Mouse (Mus musculus) MEL (cell line): ENCODE measurements around the gene Anxa2. TPM values are rescaled to one million over a fixed set of nuclear protein-coding genes. Genes with fewer than 3 reads are reported as not detected.

Experiments used
- DNase-seq: peaks from one replicate; pipeline ENCODE4 v3.0.0; 2011; ENCODE audit warnings: low read depth, low spot score
- H3K27ac ChIP-seq: 2 replicates; pipeline ENCODE4 v1.5.1; 2012; ENCODE audit warnings: low read depth, mild to moderate bottlenecking, control low read depth, low read length, moderate library complexity; ENCODE audit not compliant: control insufficient read depth
- H3K27me3 ChIP-seq, 2 experiments: fragments of 150-350 bp in 1 of 2; sonication (generic) in 1 of 2; 2 replicates each; pipeline ENCODE4 v1.6.1; 2012; ENCODE audit warnings: low read length in 2 of 2, mild to moderate bottlenecking in 2 of 2, improper control_type of control experiment in 1 of 2, moderate library complexity in 1 of 2; ENCODE audit not compliant: insufficient read depth in 2 of 2, control insufficient read depth in 1 of 2
- H3K36me3 ChIP-seq, 2 experiments: 2 replicates each; pipeline ENCODE4 v1.6.1; 2012 to 2014; ENCODE audit warnings: low read length in 2 of 2, improper control_type of control experiment in 1 of 2, inconsistent platforms in 1 of 2, mild to moderate bottlenecking in 1 of 2; ENCODE audit not compliant: insufficient read depth in 2 of 2, control insufficient read depth in 1 of 2
- H3K4me1 ChIP-seq, 2 experiments: fragments of 150-350 bp in 1 of 2; sonication (generic) in 1 of 2; 2 replicates each; pipeline ENCODE4 v1.6.1; 2012; ENCODE audit warnings: low read length in 2 of 2, improper control_type of control experiment in 1 of 2, mild to moderate bottlenecking in 1 of 2; ENCODE audit not compliant: insufficient read depth in 2 of 2, control insufficient read depth in 1 of 2
- H3K4me3 ChIP-seq, 2 experiments: fragments of 150-350 bp in 1 of 2; sonication (generic) in 1 of 2; 2 replicates each; pipeline ENCODE4 v1.5.1; 2012; ENCODE audit warnings: low read depth in 2 of 2, low read length in 2 of 2, mild to moderate bottlenecking in 2 of 2, moderate library complexity in 2 of 2, control low read depth in 1 of 2, improper control_type of control experiment in 1 of 2; ENCODE audit not compliant: control insufficient read depth in 1 of 2, insufficient read depth in 1 of 2
- H3K79me2 ChIP-seq: 2 replicates; pipeline ENCODE4 v1.6.1; 2012; ENCODE audit warnings: mild to moderate bottlenecking, low read length, moderate library complexity; ENCODE audit not compliant: control insufficient read depth, poor library complexity, insufficient read depth
- H3K9ac ChIP-seq: 2 replicates; pipeline ENCODE4 v1.6.1; 2012; ENCODE audit warnings: low read depth, mild to moderate bottlenecking, control low read depth, low read length, moderate library complexity; ENCODE audit not compliant: control insufficient read depth, poor library complexity, severe bottlenecking
- H3K9me3 ChIP-seq: fragments of 150-350 bp; sonication (generic); replicated peaks from 2 replicates; pipeline ENCODE4 v1.6.1; 2012; ENCODE audit warnings: mild to moderate bottlenecking, low read length, improper control_type of control experiment, moderate library complexity; ENCODE audit not compliant: insufficient read depth
- CHD1 ChIP-seq: IDR thresholded peaks from 2 replicates; pipeline ENCODE4 v1.6.1; 2012; ENCODE audit warnings: low read depth, mild to moderate bottlenecking, inconsistent platforms, low read length, improper control_type of control experiment
- CHD2 ChIP-seq: IDR thresholded peaks from 2 replicates; pipeline ENCODE4 v1.6.1; 2011; ENCODE audit warnings: low read length, improper control_type of control experiment
- E2F4 ChIP-seq: IDR thresholded peaks from 2 replicates; pipeline ENCODE4 v1.6.1; 2011; ENCODE audit warnings: low read depth, low read length, improper control_type of control experiment, borderline replicate concordance
- ELF1 ChIP-seq: IDR thresholded peaks from 2 replicates; pipeline ENCODE4 v1.6.1; 2014; ENCODE audit warnings: low read depth, mild to moderate bottlenecking, inconsistent platforms, low read length, improper control_type of control experiment, moderate library complexity
- ETS1 ChIP-seq: IDR thresholded peaks from 2 replicates; pipeline ENCODE4 v1.6.1; 2012; ENCODE audit warnings: low read depth, mild to moderate bottlenecking, inconsistent platforms, low read length, improper control_type of control experiment, moderate library complexity
- GABPA ChIP-seq: IDR thresholded peaks from 2 replicates; pipeline ENCODE4 v1.6.1; 2012; ENCODE audit warnings: low read depth, mild to moderate bottlenecking, inconsistent platforms, low read length, improper control_type of control experiment, moderate library complexity
- GATA1 ChIP-seq: IDR thresholded peaks from 2 replicates; pipeline ENCODE4 v1.6.1; 2011; ENCODE audit warnings: low read depth, low read length, improper control_type of control experiment
- JUND ChIP-seq: IDR thresholded peaks from 2 replicates; pipeline ENCODE4 v1.6.1; 2011; ENCODE audit warnings: low read depth, mild to moderate bottlenecking, improper control_type of control experiment, low read length
- MAFK ChIP-seq: IDR thresholded peaks from 2 replicates; pipeline ENCODE4 v1.6.1; 2011; ENCODE audit warnings: low read depth, mild to moderate bottlenecking, low read length, improper control_type of control experiment, borderline replicate concordance
- MAX ChIP-seq: IDR thresholded peaks from 2 replicates; pipeline ENCODE4 v1.6.1; 2011; ENCODE audit warnings: low read length, improper control_type of control experiment
- MAZ ChIP-seq: IDR thresholded peaks from 2 replicates; pipeline ENCODE4 v1.6.1; 2012; ENCODE audit warnings: low read depth, mild to moderate bottlenecking, inconsistent platforms, low read length, improper control_type of control experiment
- MEF2A ChIP-seq: IDR thresholded peaks from 2 replicates; pipeline ENCODE4 v1.6.1; 2014; ENCODE audit warnings: low read depth, mild to moderate bottlenecking, inconsistent platforms, low read length, improper control_type of control experiment; ENCODE audit not compliant: poor library complexity, insufficient replicate concordance, severe bottlenecking; ENCODE audit errors: extremely low read depth
- MYB ChIP-seq: IDR thresholded peaks from 2 replicates; pipeline ENCODE4 v1.6.1; 2011; ENCODE audit warnings: mild to moderate bottlenecking, low read depth, low read length, improper control_type of control experiment
- MYC ChIP-seq: IDR thresholded peaks from 2 replicates; pipeline ENCODE4 v1.6.1; 2011; ENCODE audit warnings: low read depth, mild to moderate bottlenecking, low read length, improper control_type of control experiment, moderate library complexity
- NELFE ChIP-seq: IDR thresholded peaks from 2 replicates; pipeline ENCODE4 v1.6.1; 2011; ENCODE audit warnings: low read depth, low read length, improper control_type of control experiment
- POLR2AphosphoS2 ChIP-seq: IDR thresholded peaks from 2 replicates; pipeline ENCODE4 v1.6.1; 2011; ENCODE audit warnings: low read length, improper control_type of control experiment
- RCOR1 ChIP-seq: IDR thresholded peaks from 2 replicates; pipeline ENCODE4 v1.6.1; 2012; ENCODE audit warnings: low read depth, mild to moderate bottlenecking, inconsistent platforms, low read length, improper control_type of control experiment
- SMC3 ChIP-seq: IDR thresholded peaks from 2 replicates; pipeline ENCODE4 v1.6.1; 2011; ENCODE audit warnings: low read depth, low read length, improper control_type of control experiment
- TAL1 ChIP-seq: IDR thresholded peaks from 2 replicates; pipeline ENCODE4 v1.6.1; 2012; ENCODE audit warnings: mild to moderate bottlenecking, inconsistent platforms, low read length, moderate library complexity, mixed read lengths
- UBTF ChIP-seq: IDR thresholded peaks from 2 replicates; pipeline ENCODE4 v1.6.1; 2012; ENCODE audit warnings: low read depth, mild to moderate bottlenecking, inconsistent platforms, low read length, improper control_type of control experiment, moderate library complexity, borderline replicate concordance; ENCODE audit not compliant: insufficient read depth
- USF1 ChIP-seq: IDR thresholded peaks from 2 replicates; pipeline ENCODE4 v1.6.1; 2014; ENCODE audit warnings: low read depth, mild to moderate bottlenecking, inconsistent platforms, low read length, improper control_type of control experiment, moderate library complexity
- USF2 ChIP-seq, 2 experiments: IDR thresholded peaks; 2 replicates each; pipeline ENCODE4 v1.6.1; 2011 to 2012; ENCODE audit warnings: improper control_type of control experiment in 2 of 2, low read length in 2 of 2, borderline replicate concordance in 1 of 2, inconsistent platforms in 1 of 2, low read depth in 1 of 2, mild to moderate bottlenecking in 1 of 2; ENCODE audit not compliant: insufficient read depth in 1 of 2
- ZKSCAN1 ChIP-seq: IDR thresholded peaks from 2 replicates; pipeline ENCODE4 v1.6.1; 2012; ENCODE audit warnings: low read depth, mild to moderate bottlenecking, inconsistent platforms, low read length, improper control_type of control experiment, moderate library complexity
- ZMIZ1 ChIP-seq: IDR thresholded peaks from 2 replicates; pipeline ENCODE4 v1.6.1; 2012; ENCODE audit warnings: low read depth, mild to moderate bottlenecking, inconsistent platforms, low read length, improper control_type of control experiment, moderate library complexity
- polyA plus RNA-seq, 2 experiments: library from polyadenylated mRNA; stranded (reverse) in 1 of 2; unstranded in 1 of 2; fragments of >175 nt in 1 of 2; fragments of >200 nt in 1 of 2; gene quantifications; 2 replicates each; pipeline versions ENCODE4 v1.2.1 to v1.2.4; 2012; ENCODE audit warnings: low replicate concordance in 2 of 2, low read depth in 1 of 2; ENCODE audit not compliant: insufficient read length in 2 of 2, insufficient read depth in 1 of 2, missing spikeins in 1 of 2
- total RNA-seq: library from RNA; depleted of rRNA; stranded (reverse); fragments of 300-350 nt; gene quantifications from 2 replicates; pipeline ENCODE4 v1.2.3, GENCODE M21; 2012

The Anxa2 gene
- total and polyA plus RNA-seq, 3 experiments, result 33.9 to 190 TPM; not detected in 1

DNA sequence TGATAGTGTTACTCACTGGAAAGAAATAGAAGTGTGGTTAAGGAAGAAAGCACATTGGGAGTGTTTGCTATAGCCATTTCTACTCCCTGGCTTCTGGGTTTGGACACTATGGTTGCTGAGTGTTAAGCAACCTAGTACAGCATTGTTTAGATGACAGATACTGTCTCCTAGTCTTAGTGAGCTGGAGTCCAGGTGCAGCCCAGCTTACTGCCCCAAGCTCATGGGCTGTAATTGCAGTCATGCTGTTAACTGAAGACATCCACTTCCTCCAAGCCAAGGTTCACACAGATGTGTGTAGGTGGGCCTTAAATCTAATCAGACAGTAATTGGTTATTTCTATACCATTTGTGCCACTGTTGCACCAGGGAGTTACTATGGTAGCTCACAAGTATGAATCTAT lies 17.8 kb upstream of the Anxa2 start:
- TF ChIP-seq ETS1, result no peak
- TF ChIP-seq MAFK, result no peak
- no peak for TF ChIP-seq ZKSCAN1
- no peak for TF ChIP-seq USF1
- TF ChIP-seq ZMIZ1, result no peak
- no peak for TF ChIP-seq CHD2
- TF ChIP-seq JUND, result no peak
- no peak for TF ChIP-seq MAX
- no peak for TF ChIP-seq RCOR1
- no peak for TF ChIP-seq CHD1
- TF ChIP-seq POLR2AphosphoS2, result no peak
- TF ChIP-seq ELF1, result no peak
- TF ChIP-seq GABPA, result no peak
- TF ChIP-seq E2F4, result no peak
- no peak for TF ChIP-seq UBTF
- TF ChIP-seq SMC3, result no peak
- no peak for TF ChIP-seq MYB

DNA sequence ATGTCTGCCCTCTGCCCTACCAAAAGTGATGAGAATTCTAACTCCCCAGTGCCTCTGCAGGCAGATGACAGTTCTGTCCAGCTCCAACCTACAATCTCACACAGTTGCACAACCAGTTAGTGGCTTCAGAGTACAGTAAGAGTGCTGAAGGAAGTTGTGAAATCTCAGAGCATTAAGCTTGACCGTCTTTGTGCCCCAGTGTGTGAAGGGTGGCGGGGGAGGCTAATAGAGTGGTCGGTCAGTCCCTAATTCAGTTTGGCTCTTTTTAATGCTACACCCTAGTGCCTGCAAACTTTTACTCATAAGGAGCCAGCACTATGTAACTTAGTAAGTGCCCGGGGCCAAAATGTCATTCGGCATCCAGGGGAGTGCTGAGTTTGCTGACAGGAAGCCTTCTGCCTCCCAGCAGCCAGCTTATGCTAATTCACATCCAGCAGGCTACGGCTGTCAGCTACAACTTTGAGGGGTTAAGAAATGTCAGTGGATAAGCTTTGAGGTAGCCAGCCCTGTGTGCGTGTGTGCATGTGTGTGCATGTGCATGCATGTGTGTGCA lies 13.5 kb upstream of the Anxa2 start:
- DNase-seq, result no peak
- H3K9me3 ChIP-seq, result no peaks in the 10 kb centered on the region
- H3K36me3 ChIP-seq, result peaks cover 0 to 5% of the 10 kb centered on the region in 2 experiments; a peak in 2 of 4 replicates
- H3K4me3 ChIP-seq, result no peak overlapping the region
- TF ChIP-seq ETS1 (no peak), MEF2A (no peak), CHD2 (no peak), MAZ (no peak), GATA1 (no peak), MYC (no peak), MYB (no peak), ELF1 (no peak), NELFE (no peak), USF2 (IDR thresholded peaks at IDR 0.05; ENCODE audit: borderline replicate concordance in 1 of 2, insufficient read depth in 1 of 2, low read depth in 1 of 2, low read length in 2 of 2) (no peak), CHD1 (no peak), POLR2AphosphoS2 (no peak), TAL1 (no peak)
- no peaks in the 10 kb centered on the region for H3K27me3 ChIP-seq
- H3K79me2 ChIP-seq, result no peaks in the 10 kb centered on the region
- peaks cover 1 to 12% of the 10 kb centered on the region in 2 experiments; a peak in 2 of 4 replicates for H3K4me1 ChIP-seq
- H3K9ac ChIP-seq, result no peak overlapping the region
- no peak overlapping the region for H3K27ac ChIP-seq

More for the DNA sequence above, 17.8 kb upstream of the Anxa2 start:
- DNase-seq, result no peak
- Histone ChIP-seq H3K4me1 (no peaks in the 10 kb centered on the region), H3K9me3 (no peaks in the 10 kb centered on the region), H3K9ac (no peak overlapping the region), H3K79me2 (no peaks in the 10 kb centered on the region), H3K36me3 (no peaks in the 10 kb centered on the region), H3K4me3 (no peak overlapping the region), H3K27me3 (no peaks in the 10 kb centered on the region), H3K27ac (no peak overlapping the region)
